Mouse (Mus musculus) CH12.LX (cell line): ENCODE results near the gene Map4k5. TPM values are rescaled to one million over a fixed set of nuclear protein-coding genes. Genes with fewer than 3 reads are reported as not detected.

ENCODE experiments used
- DNase-seq: peaks from one replicate; pipeline ENCODE4 v3.0.0-alpha.2; 2013; ENCODE audit errors: extremely low read depth
- H3K27ac ChIP-seq: 2 replicates; pipeline ENCODE4 v1.5.1; 2012; ENCODE audit warnings: low read depth, mild to moderate bottlenecking, control low read depth, moderate library complexity; ENCODE audit not compliant: insufficient read depth
- H3K27me3 ChIP-seq: replicated peaks from 2 replicates; pipeline ENCODE3; 2012; ENCODE audit warnings: inconsistent platforms
- H3K36me3 ChIP-seq, 2 experiments: replicated peaks in 1 of 2; 2 replicates each; pipeline versions ENCODE3 to v1.6.1; 2012; ENCODE audit warnings: inconsistent platforms in 1 of 2, low read length in 1 of 2, mild to moderate bottlenecking in 1 of 2, mixed read lengths in 1 of 2, moderate library complexity in 1 of 2; ENCODE audit not compliant: control insufficient read depth in 1 of 2, insufficient read depth in 1 of 2
- H3K4me1 ChIP-seq, 2 experiments: 2 replicates each; pipeline ENCODE4 v1.6.1; 2012; ENCODE audit warnings: inconsistent platforms in 1 of 2, moderate library complexity in 1 of 2; ENCODE audit not compliant: insufficient read depth in 2 of 2, control insufficient read depth in 1 of 2
- H3K4me2 ChIP-seq: 2 replicates; pipeline ENCODE4 v1.6.1; 2012; ENCODE audit warnings: low read depth, mild to moderate bottlenecking, control low read depth; ENCODE audit not compliant: poor library complexity, insufficient read depth, severe bottlenecking
- H3K4me3 ChIP-seq, 3 experiments: fragments of 150-350 bp in 1 of 3; sonication (generic) in 1 of 3; replicated peaks in 1 of 3; 2 replicates each; pipeline versions ENCODE3 to v1.5.1; 2011 to 2012; ENCODE audit warnings: low read depth in 2 of 3, low read length in 2 of 3, mild to moderate bottlenecking in 2 of 3, moderate library complexity in 2 of 3, control low read depth in 1 of 3, improper control_type of control experiment in 1 of 3, inconsistent platforms in 1 of 3, mixed read lengths in 1 of 3; ENCODE audit not compliant: poor library complexity in 1 of 3
- H3K79me2 ChIP-seq: replicated peaks from 2 replicates; pipeline ENCODE4 v1.6.1; 2012; ENCODE audit warnings: mild to moderate bottlenecking, moderate library complexity; ENCODE audit not compliant: control insufficient read depth, poor library complexity, insufficient read depth, severe bottlenecking; ENCODE audit errors: extremely low read depth
- H3K9ac ChIP-seq: 2 replicates; pipeline ENCODE4 v1.6.1; 2012; ENCODE audit warnings: low read depth, mild to moderate bottlenecking, control low read depth, moderate library complexity; ENCODE audit not compliant: insufficient read depth
- H3K9me3 ChIP-seq: replicated peaks from 2 replicates; pipeline ENCODE3; 2012; ENCODE audit warnings: low read length, inconsistent platforms, mixed read lengths
- BHLHE40 ChIP-seq: IDR thresholded peaks from 2 replicates; pipeline ENCODE4 v1.6.1; 2011; ENCODE audit warnings: mild to moderate bottlenecking, low read depth, low read length, improper control_type of control experiment
- CHD2 ChIP-seq: IDR thresholded peaks from 2 replicates; pipeline ENCODE4 v1.6.1; 2011; ENCODE audit warnings: low read length, improper control_type of control experiment
- CTCF ChIP-seq, 2 experiments: IDR thresholded peaks in 1 of 2; conservative IDR thresholded peaks in 1 of 2; 2 replicates each; pipeline ENCODE4 v1.5.1; 2011 to 2012; ENCODE audit warnings: low read depth in 2 of 2, low read length in 2 of 2, improper control_type of control experiment in 1 of 2, inconsistent platforms in 1 of 2, mild to moderate bottlenecking in 1 of 2, moderate library complexity in 1 of 2
- E2F4 ChIP-seq: IDR thresholded peaks from 2 replicates; pipeline ENCODE4 v1.6.1; 2011; ENCODE audit warnings: low read depth, low read length, improper control_type of control experiment; ENCODE audit not compliant: insufficient replicate concordance
- ELF1 ChIP-seq: IDR thresholded peaks from 2 replicates; pipeline ENCODE4 v1.6.1; 2014; ENCODE audit warnings: low read depth, mild to moderate bottlenecking, inconsistent platforms, low read length, improper control_type of control experiment
- EP300 ChIP-seq: IDR thresholded peaks from 2 replicates; pipeline ENCODE4 v1.6.1; 2011; ENCODE audit warnings: low read length, improper control_type of control experiment
- ETS1 ChIP-seq: conservative IDR thresholded peaks from 2 replicates; pipeline ENCODE4 v1.6.1; 2012; ENCODE audit warnings: low read depth, mild to moderate bottlenecking, inconsistent platforms, low read length, improper control_type of control experiment, moderate library complexity
- GABPA ChIP-seq: IDR thresholded peaks from 2 replicates; pipeline ENCODE4 v1.6.1; 2012; ENCODE audit warnings: low read depth, low read length, improper control_type of control experiment, inconsistent platforms; ENCODE audit not compliant: insufficient replicate concordance
- IRF4 ChIP-seq: IDR thresholded peaks from 2 replicates; pipeline ENCODE4 v1.6.1; 2014; ENCODE audit warnings: low read depth, mild to moderate bottlenecking, inconsistent platforms, low read length, improper control_type of control experiment
- KAT2A ChIP-seq: IDR thresholded peaks from 2 replicates; pipeline ENCODE4 v1.6.1; 2012; ENCODE audit warnings: low read length, improper control_type of control experiment, inconsistent platforms; ENCODE audit not compliant: insufficient replicate concordance
- MAFK ChIP-seq: IDR thresholded peaks from 2 replicates; pipeline ENCODE4 v1.6.1; 2011; ENCODE audit warnings: low read length, improper control_type of control experiment; ENCODE audit not compliant: insufficient replicate concordance
- MEF2A ChIP-seq: IDR thresholded peaks from 2 replicates; pipeline ENCODE4 v1.6.1; 2014; ENCODE audit warnings: low read depth, mild to moderate bottlenecking, inconsistent platforms, low read length, improper control_type of control experiment, borderline replicate concordance
- PAX5 ChIP-seq: IDR thresholded peaks from 2 replicates; pipeline ENCODE4 v1.6.1; 2012; ENCODE audit warnings: low read length, inconsistent platforms, mixed read lengths
- POLR2A ChIP-seq: IDR thresholded peaks from 2 replicates; pipeline ENCODE4 v1.6.1; 2011; ENCODE audit warnings: low read depth, mild to moderate bottlenecking, improper control_type of control experiment, low read length
- RAD21 ChIP-seq: IDR thresholded peaks from 2 replicates; pipeline ENCODE4 v1.6.1; 2011; ENCODE audit warnings: low read depth, mild to moderate bottlenecking, low read length, improper control_type of control experiment, moderate library complexity
- SIN3A ChIP-seq: IDR thresholded peaks from 2 replicates; pipeline ENCODE4 v1.6.1; 2012; ENCODE audit warnings: low read length, improper control_type of control experiment, inconsistent platforms
- TBP ChIP-seq: conservative IDR thresholded peaks from 2 replicates; pipeline ENCODE4 v1.6.1; 2011; ENCODE audit warnings: low read depth, low read length, improper control_type of control experiment
- TCF12 ChIP-seq: IDR thresholded peaks from 2 replicates; pipeline ENCODE4 v1.6.1; 2014; ENCODE audit warnings: low read depth, mild to moderate bottlenecking, inconsistent platforms, low read length, improper control_type of control experiment
- USF1 ChIP-seq: IDR thresholded peaks from 2 replicates; pipeline ENCODE4 v1.6.1; 2014; ENCODE audit warnings: low read depth, mild to moderate bottlenecking, inconsistent platforms, low read length, improper control_type of control experiment
- ZC3H11A ChIP-seq: IDR thresholded peaks from 2 replicates; pipeline ENCODE4 v1.6.1; 2012; ENCODE audit warnings: low read depth, mild to moderate bottlenecking, inconsistent platforms, low read length, improper control_type of control experiment
- ZKSCAN1 ChIP-seq: IDR thresholded peaks from 2 replicates; pipeline ENCODE4 v1.6.1; 2012; ENCODE audit warnings: low read depth, inconsistent platforms, low read length, improper control_type of control experiment, borderline replicate concordance
- ZMIZ1 ChIP-seq: IDR thresholded peaks from 2 replicates; pipeline ENCODE4 v1.6.1; 2012; ENCODE audit warnings: low read depth, mild to moderate bottlenecking, inconsistent platforms, low read length, improper control_type of control experiment
- dilution Hi-C: fragments of 300-500 bp; cut with MboI; formaldehyde crosslinking; loops from 2 replicates; pipeline ENCODE4 v1.14.3; 2020; ENCODE audit warnings: low sequenced_read_pairs; ENCODE audit not compliant: extremely low pct_unique_long_range_greater_than_20kb, extremely low pct_ligation_motif_present
- in situ Hi-C: fragments of 300-500 bp; cut with MboI; formaldehyde crosslinking; loops from 3 replicates; pipeline ENCODE4 v1.14.3; 2019; ENCODE audit warnings: low sequenced_read_pairs, low pct_ligation_motif_present, low pct_unique_long_range_greater_than_20kb, mixed read lengths
- polyA plus RNA-seq: library from polyadenylated mRNA; unstranded; fragments of >175 nt; gene quantifications from 2 replicates; pipeline ENCODE4 v1.2.1, GENCODE M21; 2012; ENCODE audit warnings: low read depth; ENCODE audit not compliant: insufficient read length
- total RNA-seq, 2 experiments: library from RNA; depleted of rRNA; stranded (reverse); fragments of 300-350 nt in 1 of 2; fragments of >200 nt in 1 of 2; gene quantifications; 2 replicates each; pipeline ENCODE4 v1.2.3; 2012 to 2014

The Map4k5 gene
- total and polyA plus RNA-seq, 3 experiments: 7.8 to 13.5 (median 12.5) TPM

DNA sequence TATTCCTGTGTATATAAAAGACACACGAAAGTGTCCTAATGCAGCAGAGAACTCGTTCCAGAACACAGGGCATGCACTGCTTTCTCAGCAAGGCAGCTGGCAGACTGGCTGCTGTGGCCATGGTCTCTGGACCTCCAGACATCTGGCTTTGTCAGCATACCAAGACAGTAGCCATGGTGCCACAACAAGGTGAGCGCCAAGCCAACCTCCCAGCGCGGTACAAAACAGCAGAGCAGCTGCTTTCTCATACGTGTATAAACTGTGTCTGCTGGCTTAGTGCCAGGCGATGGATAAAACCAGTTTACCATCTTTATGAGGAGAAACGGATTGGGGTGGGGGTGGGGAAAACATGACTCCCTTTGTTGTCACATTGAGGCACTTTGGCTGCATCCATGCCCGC is 127.5 kb downstream of the Map4k5 start:
- dilution Hi-C loops: no loop called here
- H3K9ac ChIP-seq: no peak overlapping the region
- TF ChIP-seq TBP (no peak), EP300 (no peak), PAX5 (no peak), USF1 (no peak)

GRCm38 (mm10) chr12:69761603-69762002 is 131.4 kb downstream of the Map4k5 start:
- Histone ChIP-seq H3K4me2 (no peak overlapping the region), H3K4me3 (no peak overlapping the region), H3K9me3 (peaks cover 3% of the 10 kb centered on the region), H3K4me1 (peaks cover 0 to 5% of the 10 kb centered on the region in 2 experiments; a peak in 2 of 4 replicates), H3K27me3 (no peaks in the 10 kb centered on the region), H3K27ac (no peak overlapping the region), H3K9ac (no peak overlapping the region), H3K36me3 (no peaks in the 10 kb centered on the region), H3K79me2 (no peaks in the 10 kb centered on the region)
- dilution Hi-C loops: no loop called here
- in situ Hi-C loops: loop anchor here (10.0 kb wide), 1 partner anchor 133 kb away; the partner anchor contains the start of genes Atl1 and Map4k5
- no peak for DNase-seq
- no peak for TF ChIP-seq ZMIZ1
- TF ChIP-seq RAD21: no peak
- TF ChIP-seq MEF2A: no peak
- TF ChIP-seq TCF12: no peak
- no peak for TF ChIP-seq E2F4
- no peak for TF ChIP-seq PAX5
- TF ChIP-seq KAT2A: no peak
- no peak for TF ChIP-seq ZKSCAN1
- TF ChIP-seq BHLHE40: no peak
- no peak for TF ChIP-seq ETS1
- no peak for TF ChIP-seq CHD2
- no peak for TF ChIP-seq CTCF (conservative IDR thresholded peaks at IDR 0.05 in 1 of 2, IDR thresholded peaks at IDR 0.05 in 1 of 2; ENCODE audit: low read depth in 2 of 2, low read length in 2 of 2)
- TF ChIP-seq GABPA: no peak
- TF ChIP-seq ZC3H11A: no peak
- TF ChIP-seq IRF4: no peak
- TF ChIP-seq SIN3A: no peak
- TF ChIP-seq ELF1: no peak
- no peak for TF ChIP-seq MAFK
- no peak for TF ChIP-seq POLR2A
- TF ChIP-seq USF1: no peak

More for the DNA sequence above, 127.5 kb downstream of the Map4k5 start:
- no peak for DNase-seq
- H3K27me3 ChIP-seq: no peaks in the 10 kb centered on the region
- peaks cover 0 to 2% of the 10 kb centered on the region in 2 experiments; a peak in 1 of 4 replicates for H3K4me1 ChIP-seq
- in situ Hi-C loops: loop anchor here (10.0 kb wide), 1 partner anchor 129 kb away; the partner anchor contains the start of genes Atl1 and Map4k5
- H3K79me2 ChIP-seq: no peaks in the 10 kb centered on the region
- no peak overlapping the region for H3K27ac ChIP-seq
- no peak overlapping the region for H3K4me2 ChIP-seq
- H3K9me3 ChIP-seq: peaks cover 5% of the 10 kb centered on the region
- no peak overlapping the region for H3K4me3 ChIP-seq
- H3K36me3 ChIP-seq: no peaks in the 10 kb centered on the region
